Mouse (Mus musculus): ENCODE measurements around the gene Gtf2ird2.

Gene Gtf2ird2

DNA sequence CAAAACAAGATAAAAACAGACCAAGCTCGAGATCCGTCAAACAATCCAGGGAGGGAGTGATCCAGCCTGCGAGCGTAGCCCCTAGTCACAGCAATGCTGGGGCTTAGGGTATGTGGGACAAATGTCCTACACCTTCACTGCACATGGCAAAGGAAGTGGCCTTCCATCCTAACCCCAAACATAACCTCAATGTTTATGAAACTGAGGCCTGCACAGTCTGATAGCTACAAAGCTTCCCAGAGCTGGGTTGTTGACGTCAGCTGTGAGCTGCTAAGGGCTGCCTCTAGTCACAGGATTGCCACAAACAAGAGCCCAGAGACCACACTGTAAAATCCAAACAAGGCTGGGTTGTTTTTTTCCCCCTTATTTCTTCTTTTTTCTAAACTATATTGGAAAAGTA lies 85.9 kb downstream of the Gtf2ird2 start:
- no peak for DNase-seq (ENCODE audit: low spot score)

DNA sequence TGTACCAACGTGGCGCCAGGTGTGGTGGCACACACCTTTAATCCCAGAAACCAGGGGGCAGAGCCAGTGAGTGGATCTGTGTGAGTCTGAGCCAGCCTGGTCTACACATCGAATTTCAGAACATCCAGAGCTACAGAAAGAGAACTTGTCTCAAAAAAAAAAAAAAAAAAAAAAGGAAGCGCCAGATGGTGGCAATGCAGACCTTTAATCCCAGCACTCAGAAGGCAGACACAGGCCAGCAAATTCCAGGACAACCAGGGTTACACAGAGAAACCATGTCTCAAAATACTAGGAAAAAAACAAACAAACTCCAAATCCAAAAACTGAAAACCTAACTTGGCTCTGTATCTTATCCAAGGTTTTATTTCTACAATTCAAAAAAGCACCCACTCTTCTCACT lies 86.7 kb downstream of the Gtf2ird2 start:
- no peak for DNase-seq (ENCODE audit: low spot score)

DNA sequence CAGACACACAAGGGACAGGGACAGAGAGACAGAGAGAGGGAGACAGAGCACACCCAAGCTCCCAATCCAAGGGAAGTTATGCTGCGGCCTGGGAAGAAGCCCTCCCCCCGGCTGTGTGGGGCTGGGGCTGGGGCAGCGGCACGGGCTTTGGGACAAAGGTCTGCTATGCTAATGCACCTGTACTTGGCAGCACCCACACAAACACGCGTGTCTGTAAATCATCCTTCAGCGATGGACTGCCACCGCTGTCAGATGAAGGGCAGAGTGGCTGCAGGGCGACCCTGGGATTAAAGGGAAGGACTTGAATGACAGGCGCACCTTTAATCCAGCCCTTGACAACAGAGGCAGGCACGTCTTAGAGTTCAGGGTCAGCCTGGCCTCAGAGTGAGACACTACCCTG lies 87.6 kb downstream of the Gtf2ird2 start:
- no peak for DNase-seq (ENCODE audit: low spot score)

DNA sequence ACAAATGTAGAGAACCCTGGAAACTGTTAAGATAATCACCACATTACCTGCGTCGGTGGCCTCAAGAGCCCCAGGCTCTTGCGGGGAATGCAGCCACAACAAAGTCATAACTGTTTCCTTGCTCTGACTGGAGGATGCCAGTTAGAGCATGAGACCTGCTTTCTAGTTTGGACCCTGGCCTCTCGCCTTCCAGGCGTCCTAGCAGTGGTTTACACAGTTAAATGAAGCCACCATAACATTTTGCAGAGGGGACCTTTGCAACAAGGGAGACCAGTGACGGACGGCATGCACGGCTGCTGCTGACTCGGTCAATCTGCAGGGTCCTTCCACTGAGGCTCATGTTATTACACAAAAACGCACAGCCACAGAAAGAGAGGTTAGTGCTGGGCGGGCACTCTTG lies 88.9 kb downstream of the Gtf2ird2 start:
- no peak for DNase-seq (ENCODE audit: low spot score)

DNA sequence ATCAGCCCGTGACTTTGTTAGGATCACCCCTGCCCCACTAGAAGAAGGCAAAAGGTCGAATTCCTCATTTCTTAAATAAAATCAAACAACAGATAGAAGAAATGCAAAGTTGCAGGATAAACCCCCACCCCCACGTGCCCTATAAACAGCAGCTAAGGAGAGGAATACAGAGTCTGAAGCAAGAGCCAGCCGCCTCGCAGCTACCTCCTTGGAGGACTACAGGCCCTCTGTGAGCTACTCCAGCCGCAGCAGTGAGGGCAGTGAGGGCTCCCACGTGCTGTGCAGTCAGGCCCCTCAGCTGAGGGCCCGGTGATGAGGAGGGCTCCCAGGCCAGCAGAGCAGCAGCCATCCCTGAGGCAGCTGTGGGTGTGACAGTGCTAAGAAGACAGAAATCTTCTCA lies 89.9 kb downstream of the Gtf2ird2 start:
- DNase-seq (ENCODE audit: low spot score), result no peak

Measured in embryo, embryonic 10 days (tissue).